In the genomic region with DNA sequence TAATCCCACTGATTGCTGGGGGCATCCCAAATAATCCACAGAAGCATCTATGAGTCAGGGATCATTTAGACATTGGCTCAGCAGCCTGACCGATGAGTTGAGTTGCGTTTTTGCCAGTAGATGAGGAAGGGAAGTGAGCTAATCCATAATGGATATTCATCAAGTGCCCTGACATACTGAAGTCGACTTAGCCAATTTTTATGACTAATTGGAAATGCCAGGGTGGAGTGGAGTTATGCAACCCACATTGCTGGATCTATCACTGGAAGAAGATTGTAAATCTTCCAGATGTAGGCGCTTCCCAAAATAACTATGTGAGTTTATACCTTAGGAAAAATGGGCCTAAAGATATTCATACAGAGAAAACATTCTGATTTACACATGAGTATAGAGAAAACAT, we compare ENCODE assay signal across 35 mouse cellular contexts. TPM values are rescaled to one million over a fixed set of nuclear protein-coding genes. Genes with fewer than 3 reads are reported as not detected.
DNase-seq lines count a peak whose midpoint lies in the region; ATAC-seq and TF ChIP-seq lines count a peak whose summit lies in the region.
"Had no signal": no experiment of that assay in that cellular context is flagged by ENCODE, and none has a peak within 500 bp of the region (broad histone marks: within the 10 kb centered on the region; RNA-seq: fewer than 3 reads in every experiment).

No protein-coding gene starts in this region.

- DNase-seq in adrenal gland, adult 2 months: peak; percentile 75
- no peak for DNase-seq in adrenal gland, adult 18-20 months (ENCODE audit: low spot score in 2 of 2)
- DNase-seq in layer of hippocampus, adult 9-11 months: peak; percentile 8
- DNase-seq in layer of hippocampus, postnatal 25 days (ENCODE audit: extremely low spot score in 1 of 2, low spot score in 1 of 2): no peak
- DNase-seq in adrenal gland, postnatal 10 days: peak; percentile 25
- DNase-seq in telencephalon, adult 2 months (ENCODE audit: low read depth, low spot score): peak; percentile 23
- no peak for DNase-seq in T-cell, adult 2 months (ENCODE audit: low spot score)
- no peak for DNase-seq in hindbrain, postnatal 0 days (ENCODE audit: low spot score)
- DNase-seq: cerebellum, adult 11 months; cerebellum, adult 9-11 months; forebrain, postnatal 0 days; gastrocnemius, postnatal 10 days; heart, postnatal 14 days; kidney, adult 2 months; kidney, postnatal 10 days; layer of hippocampus, postnatal 36 days; liver, embryonic 13.5 days; lung, adult 2 months; lung, postnatal 14 days; right cerebral cortex, adult 18-20 months had no signal

- H3K36me3 ChIP-seq in hindbrain, postnatal 0 days (ENCODE audit: insufficient read depth, low read length): no peaks in the 10 kb centered on the region
- H3K36me3 ChIP-seq: embryonic facial prominence, embryonic 15.5 days; heart, embryonic 12.5 days; liver, embryonic 13.5 days; neural tube, embryonic 15.5 days had no signal

- no peaks in the 10 kb centered on the region for H3K27me3 ChIP-seq in hindbrain, postnatal 0 days (ENCODE audit: insufficient read depth, low read length)
- H3K27me3 ChIP-seq: embryonic facial prominence, embryonic 15.5 days; heart, embryonic 12.5 days; liver, embryonic 13.5 days; neural tube, embryonic 15.5 days had no signal

- no peaks in the 10 kb centered on the region for H3K4me1 ChIP-seq in hindbrain, postnatal 0 days (ENCODE audit: insufficient read depth, low read length)
- H3K4me1 ChIP-seq: embryonic facial prominence, embryonic 15.5 days; heart, embryonic 12.5 days; liver, embryonic 13.5 days; neural tube, embryonic 15.5 days had no signal

- no peak for ATAC-seq in hindbrain, postnatal 0 days
- ATAC-seq: activated CD4-positive, CD25-positive, alpha-beta regulatory T cell, adult 4 months; forebrain, postnatal 0 days had no signal

- 78% methylated on average over 4 of the region's 4 CpGs for WGBS in hindbrain, postnatal 0 days

- no peak overlapping the region for H3K27ac ChIP-seq in hindbrain, postnatal 0 days
- H3K27ac ChIP-seq: embryonic facial prominence, embryonic 15.5 days; liver, embryonic 13.5 days; neural tube, embryonic 15.5 days; stomach, postnatal 0 days had no signal

- H3K4me3 ChIP-seq in hindbrain, postnatal 0 days (ENCODE audit: low read length): no peak overlapping the region
- H3K4me3 ChIP-seq: embryonic facial prominence, embryonic 15.5 days; heart, embryonic 12.5 days; liver, embryonic 13.5 days; neural tube, embryonic 15.5 days had no signal

- H3K9me3 ChIP-seq in hindbrain, postnatal 0 days (ENCODE audit: low read length): no peaks in the 10 kb centered on the region
- H3K9me3 ChIP-seq: embryonic facial prominence, embryonic 15.5 days; liver, embryonic 13.5 days; neural tube, embryonic 15.5 days had no signal

- no peak overlapping the region for H3K9ac ChIP-seq in hindbrain, postnatal 0 days (replicated peaks; ENCODE audit: low read length)
- H3K9ac ChIP-seq: embryonic facial prominence, embryonic 15.5 days; forebrain, postnatal 0 days; heart, embryonic 12.5 days; liver, embryonic 13.5 days; neural tube, embryonic 15.5 days had no signal

- no peak overlapping the region for H3K4me2 ChIP-seq in hindbrain, postnatal 0 days (ENCODE audit: low read depth, low read length)
- H3K4me2 ChIP-seq: embryonic facial prominence, embryonic 15.5 days; heart, embryonic 12.5 days; liver, embryonic 13.5 days; midbrain, embryonic 11.5 days; neural tube, embryonic 15.5 days had no signal

- TF ChIP-seq CTCF in hindbrain, postnatal 0 days (IDR thresholded peaks at IDR 0.05; ENCODE audit: low read depth): no peak

RNA-seq across cellular contexts. Expression of gene Stfa3, which starts 8.9 kb away (rescaled TPM):
- total RNA-seq in adrenal gland, adult 2 months (2021): not detected
- polyA plus RNA-seq in adrenal gland, adult 2 months (2012; rRNA removed): not detected in 2 replicates
- total RNA-seq in adrenal gland, adult 18-20 months (2021): not detected
- not detected for total RNA-seq in layer of hippocampus, postnatal 25 days (2021)
- 10 to 100 TPM in 1 of 2 experiments, 1 to 10 TPM in 1; 9.2 to 10.6 TPM for total RNA-seq in adrenal gland, postnatal 10 days (2021)
- not detected in 2 replicates for total RNA-seq in hindbrain, postnatal 0 days (2014; rRNA removed)
- polyA plus RNA-seq in hindbrain, postnatal 0 days (2015; fragmentation: Nextera tagmentation; extraction: Ambion mirVana): not detected in 2 replicates
- total RNA-seq: common myeloid progenitor, adult 5-6 weeks; ES-E14; forebrain, postnatal 0 days; heart, postnatal 14 days; layer of hippocampus, adult 18-20 months; layer of hippocampus, postnatal 36 days; left cerebral cortex, postnatal 14 days had no signal
- polyA plus RNA-seq: activated CD4-positive, CD25-positive, alpha-beta regulatory T cell, adult 4 months; forebrain, postnatal 0 days; heart, embryonic 12.5 days; hindbrain, embryonic 11.5 days; kidney, adult 2 months; lung, adult 2 months; midbrain, embryonic 11.5 days; midbrain, postnatal 0 days; small intestine, adult 2 months had no signal

RNA-seq across cellular contexts. Expression of gene Stfa2, which starts 55.8 kb away (rescaled TPM):
- total RNA-seq in adrenal gland, adult 2 months (2021): not detected
- polyA plus RNA-seq in adrenal gland, adult 2 months (2012; rRNA removed): not detected in 2 replicates
- total RNA-seq in adrenal gland, adult 18-20 months (2021): not detected
- not detected for total RNA-seq in layer of hippocampus, postnatal 25 days (2021)
- total RNA-seq in adrenal gland, postnatal 10 days (2021): 10 to 100 TPM in 1 of 2 experiments, 1 to 10 TPM in 1; 7.3 to 11.8 TPM
- not detected in 2 replicates for total RNA-seq in hindbrain, postnatal 0 days (2014; rRNA removed)
- polyA plus RNA-seq in hindbrain, postnatal 0 days (2015; fragmentation: Nextera tagmentation; extraction: Ambion mirVana): 0.81 TPM in 1 of 2 replicates, not detected in the other
- total RNA-seq: common myeloid progenitor, adult 5-6 weeks; ES-E14; forebrain, postnatal 0 days; granulocyte monocyte progenitor cell, adult 5-6 weeks; heart, postnatal 14 days; layer of hippocampus, adult 18-20 months; layer of hippocampus, postnatal 36 days; left cerebral cortex, postnatal 14 days; midbrain, postnatal 0 days had no signal
- polyA plus RNA-seq: activated CD4-positive, CD25-positive, alpha-beta regulatory T cell, adult 4 months; forebrain, postnatal 0 days; heart, embryonic 12.5 days; hindbrain, embryonic 11.5 days; kidney, adult 2 months; lung, adult 2 months; midbrain, embryonic 11.5 days; neural tube, embryonic 15.5 days; small intestine, adult 2 months; urinary bladder, adult 2 months had no signal

Comparison
In these comparisons a context has a peak if more than half of its experiments do, and no peak if none do; other contexts are left out.
1. DNase-seq: peak in adrenal gland, adult 2 months (single experiment), layer of hippocampus, adult 9-11 months (single experiment), adrenal gland, postnatal 10 days (single experiment) and telencephalon, adult 2 months (single experiment); none in adrenal gland, adult 18-20 months (0 of 2), layer of hippocampus, postnatal 25 days (0 of 2), T-cell, adult 2 months (single experiment) and hindbrain, postnatal 0 days (single experiment).
2. RNA of gene Stfa3, which starts 8.9 kb away (total RNA-seq): 9.2 to 10.6 TPM in adrenal gland, postnatal 10 days; not detected in adrenal gland, adult 2 months, not detected in adrenal gland, adult 18-20 months, not detected in layer of hippocampus, postnatal 25 days and not detected in hindbrain, postnatal 0 days; every median in the first group is over 10 times any median in the second.